Mouse (Mus musculus) C2C12 (cell line): ENCODE data around the gene Prkcz.

Experiments
- CTCF ChIP-seq: IDR thresholded peaks from one replicate; pipeline ENCODE4 v1.5.1; 2011; ENCODE audit not compliant: control insufficient read depth, insufficient read depth, insufficient read length
- USF1 ChIP-seq: IDR thresholded peaks from one replicate; pipeline ENCODE4 v1.6.1; 2011; ENCODE audit warnings: low read depth, mild to moderate bottlenecking, control low read depth, moderate library complexity

DNA sequence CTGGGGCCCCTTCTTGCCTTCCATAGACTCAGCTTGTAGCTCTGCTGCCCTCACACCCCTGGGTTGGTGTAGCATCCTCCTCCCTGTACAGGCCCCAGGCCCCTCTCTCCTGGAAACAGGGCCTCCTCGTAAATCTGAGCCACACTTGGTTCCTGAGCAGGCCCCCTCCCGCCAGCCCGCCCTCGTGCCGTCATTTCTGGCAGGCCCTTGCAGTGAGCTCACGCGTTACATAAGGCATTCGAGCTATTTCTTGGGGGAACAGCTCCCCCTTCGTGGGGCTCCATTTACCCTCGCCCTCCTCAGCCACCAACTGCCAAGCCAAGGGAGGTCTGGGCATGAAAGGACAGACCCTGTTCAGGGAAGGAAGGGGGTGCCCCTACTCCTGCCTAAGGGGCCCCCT lies 127.3 kb downstream of the Prkcz start:
- no peak for TF ChIP-seq CTCF
- no peak for TF ChIP-seq USF1
